25 mouse cellular contexts compared by ENCODE assay signal in the genomic region with DNA sequence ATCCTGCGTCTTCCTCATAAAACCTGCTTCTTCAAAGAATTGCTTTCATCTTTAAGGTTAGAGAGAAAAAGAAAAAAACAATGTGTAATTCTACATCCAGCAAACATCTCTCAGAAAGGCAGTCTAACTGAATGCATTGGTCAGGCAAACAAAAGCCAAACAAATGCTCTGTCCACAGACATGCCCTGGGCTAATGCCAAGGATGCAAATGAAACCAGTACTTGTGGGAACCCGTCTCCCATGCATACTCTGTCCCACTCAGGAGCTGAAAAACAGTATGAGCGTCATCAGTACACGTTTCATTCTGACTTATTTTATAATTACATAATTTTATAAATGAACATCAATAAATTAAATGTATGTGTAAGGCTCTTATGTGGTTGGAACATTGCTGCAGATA.
DNase-seq lines count a peak whose midpoint lies in the region; ATAC-seq lines count a peak whose summit lies in the region.
"Had no signal": no experiment of that assay in that cellular context is flagged by ENCODE, and none has a peak within 500 bp of the region (broad histone marks: within the 10 kb centered on the region; RNA-seq: fewer than 3 reads in every experiment).

No protein-coding gene starts in this region.

- no peaks in the 10 kb centered on the region for H3K36me3 ChIP-seq in hindbrain, embryonic 16.5 days (ENCODE audit: control insufficient read depth, insufficient read depth, low read length)
- no peaks in the 10 kb centered on the region for H3K36me3 ChIP-seq in hindbrain, embryonic 12.5 days
- H3K36me3 ChIP-seq: kidney, embryonic 15.5 days; limb, embryonic 13.5 days; lung, embryonic 15.5 days; midbrain, embryonic 12.5 days had no signal

- H3K4me1 ChIP-seq in hindbrain, embryonic 16.5 days (ENCODE audit: control insufficient read depth, insufficient read depth, low read depth, low read length): peaks cover 3% of the 10 kb centered on the region; the same call in 1 of the 2 replicates
- no peaks in the 10 kb centered on the region for H3K4me1 ChIP-seq in hindbrain, embryonic 12.5 days
- H3K4me1 ChIP-seq: kidney, embryonic 15.5 days; limb, embryonic 13.5 days; lung, embryonic 15.5 days; midbrain, embryonic 12.5 days had no signal

- 58% methylated on average over 4 of the region's 4 CpGs for WGBS in hindbrain, embryonic 16.5 days
- WGBS in hindbrain, embryonic 12.5 days: 72% methylated on average over 4 of the region's 4 CpGs

- H3K4me3 ChIP-seq in hindbrain, embryonic 16.5 days (ENCODE audit: low read length): no peak overlapping the region
- no peak overlapping the region for H3K4me3 ChIP-seq in hindbrain, embryonic 12.5 days
- H3K4me3 ChIP-seq: forebrain, embryonic 13.5 days; kidney, embryonic 15.5 days; limb, embryonic 13.5 days; lung, embryonic 15.5 days; midbrain, embryonic 12.5 days had no signal

- intact Hi-C loops in gastrocnemius, postnatal 36 days (cut with DNase I): no loop called here

- peak; percentile 64; the same call in 1 of the 2 replicates for ATAC-seq in hindbrain, embryonic 16.5 days
- ATAC-seq in hindbrain, embryonic 12.5 days (ENCODE audit: low FRiP score): no peak
- ATAC-seq: activated CD4-positive, CD25-positive, alpha-beta regulatory T cell, adult 4 months; CD4-positive, CD25-positive, alpha-beta regulatory T cell, adult 4 months; forebrain, embryonic 13.5 days had no signal

- H3K9me3 ChIP-seq in hindbrain, embryonic 16.5 days (ENCODE audit: control insufficient read depth, low read length): no peaks in the 10 kb centered on the region
- H3K9me3 ChIP-seq in hindbrain, embryonic 12.5 days (replicated peaks): no peaks in the 10 kb centered on the region
- H3K9me3 ChIP-seq: forebrain, embryonic 13.5 days; kidney, embryonic 15.5 days; limb, embryonic 13.5 days; lung, embryonic 15.5 days; midbrain, embryonic 12.5 days had no signal

- peak; percentile 25 for DNase-seq in retina, postnatal 1 day
- no peak for DNase-seq in retina, embryonic 14.5 days (ENCODE audit: low spot score)
- peak; percentile 58 to 70 for DNase-seq in cerebellum, postnatal 14 days
- DNase-seq in gastrocnemius, postnatal 36 days: no peak
- no peak for DNase-seq in heart, adult 18-20 months
- DNase-seq: adrenal gland, adult 2 months; adrenal gland, postnatal 36 days; gastrocnemius, postnatal 14 days; heart, adult 11 months; heart, postnatal 36 days; kidney, adult 18-20 months; kidney, postnatal 25 days; thymus, postnatal 4 days had no signal

- H3K4me2 ChIP-seq in hindbrain, embryonic 16.5 days (ENCODE audit: low read length): no peak overlapping the region
- no peak overlapping the region for H3K4me2 ChIP-seq in hindbrain, embryonic 12.5 days (replicated peaks)
- H3K4me2 ChIP-seq: forebrain, embryonic 13.5 days; heart, embryonic 11.5 days; hindbrain, embryonic 14.5 days; kidney, embryonic 15.5 days; limb, embryonic 13.5 days; liver, embryonic 11.5 days; lung, embryonic 15.5 days; midbrain, embryonic 12.5 days had no signal

- H3K27me3 ChIP-seq in hindbrain, embryonic 16.5 days (replicated peaks; ENCODE audit: control insufficient read depth, insufficient read depth, low read length): no peaks in the 10 kb centered on the region
- no peaks in the 10 kb centered on the region for H3K27me3 ChIP-seq in hindbrain, embryonic 12.5 days
- H3K27me3 ChIP-seq: forebrain, embryonic 13.5 days; kidney, embryonic 15.5 days; limb, embryonic 13.5 days; lung, embryonic 15.5 days; midbrain, embryonic 12.5 days had no signal

- H3K9ac ChIP-seq in hindbrain, embryonic 16.5 days (ENCODE audit: low read depth, low read length): no peak overlapping the region
- H3K9ac ChIP-seq in hindbrain, embryonic 12.5 days: no peak overlapping the region
- H3K9ac ChIP-seq: forebrain, embryonic 13.5 days; hindbrain, embryonic 14.5 days; kidney, embryonic 15.5 days; limb, embryonic 13.5 days; lung, embryonic 15.5 days; midbrain, embryonic 12.5 days had no signal

- H3K27ac ChIP-seq in hindbrain, embryonic 16.5 days (ENCODE audit: low read depth, low read length): no peak overlapping the region
- no peak overlapping the region for H3K27ac ChIP-seq in hindbrain, embryonic 12.5 days
- H3K27ac ChIP-seq: forebrain, embryonic 13.5 days; hindbrain, embryonic 14.5 days; kidney, embryonic 15.5 days; limb, embryonic 13.5 days; lung, embryonic 15.5 days; midbrain, embryonic 12.5 days had no signal

Comparison
In these comparisons a context has a peak if more than half of its experiments do, and no peak if none do; other contexts are left out.
1. DNase-seq: peak in retina, postnatal 1 day (single experiment) and cerebellum, postnatal 14 days (2 of 2); none in retina, embryonic 14.5 days (single experiment), gastrocnemius, postnatal 36 days (0 of 2) and heart, adult 18-20 months (0 of 2).